ENCODE assay signal across 8 mouse cellular contexts in genomic region chr8:72302986-72303612, GRCm38 (mm10). TPM values are rescaled to one million over a fixed set of nuclear protein-coding genes. Genes with fewer than 3 reads are reported as not detected.
DNase-seq lines count a peak whose midpoint lies in the region; ATAC-seq and TF ChIP-seq lines count a peak whose summit lies in the region.

No protein-coding gene starts in this region.

- no peak overlapping the region for H3K4me2 ChIP-seq in hindbrain, postnatal 0 days (ENCODE audit: low read depth, low read length)
- no peak overlapping the region for H3K4me2 ChIP-seq in hindbrain, embryonic 14.5 days (replicated peaks)
- peak overlapping the region; percentile 18 for H3K4me2 ChIP-seq in heart, postnatal 0 days (ENCODE audit: low read depth, low read length)

- no peak for ATAC-seq in hindbrain, postnatal 0 days
- no peak for ATAC-seq in hindbrain, embryonic 14.5 days (ENCODE audit: low FRiP score)
- ATAC-seq in heart, postnatal 0 days (ENCODE audit: insufficient read depth, low read depth): no peak; the same call in 1 of the 2 replicates

- H3K27ac ChIP-seq in hindbrain, postnatal 0 days: peak overlapping the region; percentile 1; the same call in 1 of the 2 replicates
- no peak overlapping the region for H3K27ac ChIP-seq in hindbrain, embryonic 14.5 days
- peak overlapping the region; percentile 82 for H3K27ac ChIP-seq in heart, postnatal 0 days (ENCODE audit: low read depth)

- no peak overlapping the region for H3K9ac ChIP-seq in hindbrain, postnatal 0 days (replicated peaks; ENCODE audit: low read length)
- H3K9ac ChIP-seq in hindbrain, embryonic 14.5 days: no peak overlapping the region
- no peak overlapping the region for H3K9ac ChIP-seq in heart, postnatal 0 days (replicated peaks; ENCODE audit: low read depth, low read length)

- H3K27me3 ChIP-seq in hindbrain, postnatal 0 days (ENCODE audit: insufficient read depth, low read length): no peaks in the 10 kb centered on the region
- H3K27me3 ChIP-seq in hindbrain, embryonic 14.5 days (ENCODE audit: control insufficient read depth, insufficient read depth, low read length): no peaks in the 10 kb centered on the region
- H3K27me3 ChIP-seq in heart, postnatal 0 days (ENCODE audit: control insufficient read depth, insufficient read depth, low read length): no peaks in the 10 kb centered on the region

- no peak for TF ChIP-seq EP300 in heart, postnatal 0 days (IDR thresholded peaks at IDR 0.05; ENCODE audit: low read depth)

- H3K4me3 ChIP-seq in hindbrain, postnatal 0 days (ENCODE audit: low read length): no peak overlapping the region
- H3K4me3 ChIP-seq in hindbrain, embryonic 14.5 days (replicated peaks; ENCODE audit: low read length): no peak overlapping the region
- no peak overlapping the region for H3K4me3 ChIP-seq in heart, postnatal 0 days (ENCODE audit: low read depth, low read length)

- H3K36me3 ChIP-seq in hindbrain, postnatal 0 days (ENCODE audit: insufficient read depth, low read length): no peaks in the 10 kb centered on the region
- no peaks in the 10 kb centered on the region for H3K36me3 ChIP-seq in hindbrain, embryonic 14.5 days (replicated peaks; ENCODE audit: control insufficient read depth, insufficient read depth)
- H3K36me3 ChIP-seq in heart, postnatal 0 days (replicated peaks; ENCODE audit: control insufficient read depth, insufficient read depth, low read length): no peaks in the 10 kb centered on the region

- H3K9me3 ChIP-seq in hindbrain, postnatal 0 days (ENCODE audit: low read length): no peaks in the 10 kb centered on the region
- no peaks in the 10 kb centered on the region for H3K9me3 ChIP-seq in hindbrain, embryonic 14.5 days (ENCODE audit: control insufficient read depth, low read length)
- no peaks in the 10 kb centered on the region for H3K9me3 ChIP-seq in heart, postnatal 0 days (replicated peaks; ENCODE audit: control insufficient read depth, low read length)

- WGBS in hindbrain, postnatal 0 days: 75% methylated on average over 8 of the region's 8 CpGs
- WGBS in hindbrain, embryonic 14.5 days: 80% methylated on average over 8 of the region's 8 CpGs
- WGBS in heart, postnatal 0 days: 43% methylated on average over 8 of the region's 8 CpGs

- no peak for TF ChIP-seq CTCF in hindbrain, postnatal 0 days (IDR thresholded peaks at IDR 0.05; ENCODE audit: low read depth)
- TF ChIP-seq CTCF in heart, postnatal 0 days (IDR thresholded peaks at IDR 0.05; ENCODE audit: low read depth): no peak

- no peak for DNase-seq in hindbrain, postnatal 0 days (ENCODE audit: low spot score)
- no peak for DNase-seq in hindbrain, embryonic 14.5 days (ENCODE audit: low spot score)
- DNase-seq in urinary bladder, postnatal 14 days (ENCODE audit: low spot score): peak; percentile 24
- DNase-seq in urinary bladder, adult 18-20 months (ENCODE audit: low spot score in 2 of 2): no peak
- DNase-seq in heart, postnatal 0 days (ENCODE audit: low spot score): no peak
- DNase-seq in yolk sac, embryonic 10.5 days (ENCODE audit: low spot score): no peak
- no peak for DNase-seq in thymus, postnatal 4 days
- DNase-seq in layer of hippocampus, adult 8-10 months (ENCODE audit: low spot score in 2 of 2): no peak

- H3K4me1 ChIP-seq in hindbrain, postnatal 0 days (ENCODE audit: insufficient read depth, low read length): no peaks in the 10 kb centered on the region
- H3K4me1 ChIP-seq in hindbrain, embryonic 14.5 days (replicated peaks; ENCODE audit: control insufficient read depth, insufficient read depth, low read length): no peaks in the 10 kb centered on the region
- H3K4me1 ChIP-seq in heart, postnatal 0 days (ENCODE audit: control insufficient read depth, insufficient read depth): peaks cover 13% of the 10 kb centered on the region

RNA-seq across cellular contexts. Expression of gene Gm10282, which starts 2.0 kb away (rescaled TPM):
- total RNA-seq in hindbrain, postnatal 0 days (2014; rRNA removed): 0.36 and 1.5 TPM in 2 replicates
- polyA plus RNA-seq in hindbrain, postnatal 0 days (2015; fragmentation: Nextera tagmentation; extraction: Ambion mirVana): 11.7 and 12.3 TPM in 2 replicates
- polyA plus RNA-seq in hindbrain, embryonic 14.5 days (2014; fragmentation: Nextera tagmentation; extraction: Ambion mirVana): 13.1 and 14.3 TPM in 2 replicates
- total RNA-seq in heart, postnatal 0 days (2014; rRNA removed; ENCODE audit: low replicate concordance): 0.15 and 3.0 TPM in 2 replicates
- 8.4 and 10.0 TPM in 2 replicates for polyA plus RNA-seq in heart, postnatal 0 days (2015; fragmentation: Nextera tagmentation; extraction: Ambion mirVana)
- 1 to 10 TPM; 3.8 to 7.8 (median 6.0) TPM for total RNA-seq in layer of hippocampus, adult 8-10 months (2022)

RNA-seq across cellular contexts. Expression of gene Klf2, which starts 15.7 kb away (rescaled TPM):
- 4.3 and 8.2 TPM in 2 replicates for total RNA-seq in hindbrain, postnatal 0 days (2014; rRNA removed)
- 8.8 and 9.9 TPM in 2 replicates for polyA plus RNA-seq in hindbrain, postnatal 0 days (2015; fragmentation: Nextera tagmentation; extraction: Ambion mirVana)
- polyA plus RNA-seq in hindbrain, embryonic 14.5 days (2014; fragmentation: Nextera tagmentation; extraction: Ambion mirVana): 6.8 and 9.5 TPM in 2 replicates
- 21.9 and 32.9 TPM in 2 replicates for total RNA-seq in heart, postnatal 0 days (2014; rRNA removed; ENCODE audit: low replicate concordance)
- polyA plus RNA-seq in heart, postnatal 0 days (2015; fragmentation: Nextera tagmentation; extraction: Ambion mirVana): 17.7 and 21.3 TPM in 2 replicates
- total RNA-seq in layer of hippocampus, adult 8-10 months (2022): 10 to 100 TPM in 3 of 4 experiments, 1 to 10 TPM in 1; 9.5 to 15.3 (median 12.7) TPM
